Mouse (Mus musculus) layer of hippocampus, adult 18-20 months (tissue): ENCODE results near the gene Ccpg1. TPM values are rescaled to one million over a fixed set of nuclear protein-coding genes. Genes with fewer than 3 reads are reported as not detected.
A peak's percentile ranks its signal among the peaks of the same experiment; 100 is the strongest.

Source experiments
- DNase-seq, 2 experiments: peaks; one replicate each; pipeline ENCODE4 v3.0.0; 2022; ENCODE audit warnings: low spot score in 2 of 2
- microRNA-seq, 2 experiments: library from miRNA; unstranded; fragments of <30 nt; microRNA quantifications; one replicate each; pipeline ENCODE4 v1.2.0; 2021
- total RNA-seq, 2 experiments: library from RNA; stranded (reverse); gene quantifications; 2 replicates each; pipeline ENCODE4 v1.2.3; 2021

Ccpg1 gene
- total RNA-seq, 2 experiments from 2014 or later: 149 to 152 TPM

GRCm38 (mm10) chr9:73044146-73045079 lies 59.2 kb downstream of the Ccpg1 start, which contains the start of gene Rab27a:
TSS of gene Rab27a (plus strand) at chr9:73044854.
- DNase-seq: peak; percentile 70 to 90

- no peak for DNase-seq
These were observed 60.0 kb downstream of the Ccpg1 start for GRCm38 (mm10) chr9:73045204-73045603.

DNA sequence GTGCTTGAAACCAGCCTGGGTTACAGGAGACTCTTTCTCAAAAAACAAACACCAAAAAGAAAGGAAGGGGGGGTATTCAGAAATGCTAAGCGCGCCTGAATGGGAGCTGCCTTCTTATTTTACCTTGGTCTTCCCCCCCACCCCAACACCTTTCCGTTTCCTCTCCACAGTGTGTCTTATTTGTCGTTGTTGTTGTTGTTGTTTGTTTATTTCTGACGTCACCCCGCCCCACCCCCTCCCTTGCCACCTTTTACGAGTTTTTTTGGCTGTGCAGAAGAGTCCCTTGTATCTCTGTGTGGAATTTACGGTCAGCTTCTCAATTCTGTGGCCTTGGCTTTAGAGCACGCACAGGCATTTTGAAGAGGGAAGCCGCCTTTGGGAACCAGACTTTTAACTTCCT lies 60.5 kb downstream of the Ccpg1 start:
- DNase-seq: no peak

GRCm38 (mm10) chr9:73047906-73048305 lies 62.7 kb downstream of the Ccpg1 start:
- no peak for DNase-seq

DNA sequence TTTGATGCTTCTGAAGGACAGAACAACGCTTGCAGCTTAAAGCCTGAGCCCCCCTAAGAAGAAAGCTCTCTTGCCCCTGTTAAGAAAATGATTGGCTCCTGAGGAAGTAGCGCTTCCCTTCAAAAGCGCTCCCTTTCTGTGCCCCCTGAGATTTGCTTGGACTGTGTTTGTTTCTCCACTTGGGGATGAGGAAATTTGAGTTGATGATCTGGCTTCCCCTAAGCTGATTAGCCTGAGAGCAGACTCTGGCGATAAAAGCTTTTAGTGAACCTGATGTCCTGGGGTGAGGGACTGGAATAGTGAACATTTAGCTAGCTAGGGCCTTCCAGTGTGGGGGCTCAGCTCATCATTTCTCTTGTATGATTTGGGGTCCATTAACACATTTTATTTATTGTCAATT lies 63.7 kb downstream of the Ccpg1 start:
- no peak for DNase-seq

DNA sequence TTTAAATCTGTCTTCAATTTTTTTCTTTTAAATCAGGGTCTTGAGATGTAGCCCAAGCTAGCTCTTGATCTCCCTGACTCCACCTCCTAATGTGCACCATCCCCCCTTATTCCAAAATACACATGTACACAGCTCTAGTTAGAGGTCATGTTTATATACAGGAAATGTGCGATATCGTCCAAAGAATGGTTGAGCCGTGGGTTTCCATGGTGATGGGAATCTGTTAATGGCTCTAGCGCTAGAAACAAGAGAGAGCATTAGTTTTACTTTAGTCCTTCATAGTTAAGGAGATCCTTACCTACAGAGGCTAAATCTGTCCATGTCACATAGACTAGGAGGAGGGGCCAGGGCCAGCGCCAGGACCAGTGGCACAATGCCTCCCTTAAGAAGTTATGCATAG lies 64.6 kb downstream of the Ccpg1 start:
- DNase-seq: no peak

DNA sequence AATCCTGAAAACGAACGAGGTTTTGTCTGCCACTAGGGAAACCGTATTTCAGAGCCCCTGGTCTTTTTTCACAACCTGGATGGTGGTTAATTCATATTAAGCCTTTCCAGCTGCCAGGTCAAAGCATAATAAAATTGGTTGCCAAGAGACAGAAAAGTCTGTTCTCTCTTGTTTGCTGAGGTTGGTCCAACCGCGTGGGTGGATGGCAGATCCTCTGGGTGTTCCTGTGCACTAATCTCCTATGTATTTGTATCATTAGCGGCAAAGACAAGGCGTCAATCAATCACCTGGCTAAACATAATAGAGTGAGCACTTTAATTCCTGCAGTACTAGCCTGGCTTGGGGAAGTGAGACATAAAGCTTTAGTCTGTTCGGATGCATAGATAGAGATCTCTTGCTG lies 65.4 kb downstream of the Ccpg1 start:
- peak in 1 of 2 experiments; percentile 72 for DNase-seq

- DNase-seq: no peak
These were observed 70.2 kb downstream of the Ccpg1 start for GRCm38 (mm10) chr9:73055441-73055911.

DNA sequence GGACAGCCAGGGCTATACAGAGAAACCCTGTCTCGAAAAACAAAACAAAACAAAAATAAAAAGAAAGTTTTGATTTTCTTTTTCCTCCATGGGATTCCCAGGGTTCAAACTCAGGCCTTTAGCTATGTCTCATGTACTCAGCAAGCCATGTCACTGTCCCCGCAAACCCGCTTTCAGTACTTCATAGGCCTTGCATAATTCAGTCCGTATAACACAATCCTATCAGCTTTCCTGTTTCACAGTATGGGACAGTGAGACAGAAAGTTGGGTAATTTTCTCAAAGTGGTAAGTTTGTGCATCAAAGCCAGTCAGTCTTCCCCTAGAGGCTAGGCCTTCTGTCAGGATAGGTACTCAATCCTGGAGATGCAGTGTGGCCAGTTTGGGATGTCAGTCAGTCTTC lies 74.0 kb downstream of the Ccpg1 start:
- no peak for DNase-seq

GRCm38 (mm10) chr9:73063621-73064290 lies 78.5 kb downstream of the Ccpg1 start:
- DNase-seq: no peak

Small RNA genes lying within 50 kb of the gene (microRNA-seq; reads per million reads assigned to microRNA genes)
- gene Gm27353: 0 reads per million in 2 experiments

Other genes starting within 250 kb of the Ccpg1 start
- 1 to 10 TPM; 3.0 to 3.1 TPM for gene Prtg, start 178.6 kb upstream of the Ccpg1 start, total RNA-seq
- gene Pygo1, start 59.8 kb upstream of the Ccpg1 start, total RNA-seq: 10 to 100 TPM; 31.6 to 32.5 TPM
- 1 to 10 TPM; 3.2 to 3.7 TPM for gene Dyx1c1, start 26.6 kb upstream of the Ccpg1 start, total RNA-seq
- under 1 TPM in 1 of 2 experiments, not detected in 1; 0.52 TPM for gene Gm44503, start 26.6 kb upstream of the Ccpg1 start, total RNA-seq
- 10 to 100 TPM; 12.4 to 12.6 TPM for gene Ccpg1os, start within 50 bp of the Ccpg1 start, total RNA-seq
- gene Pigb, start 54.9 kb downstream of the Ccpg1 start, total RNA-seq: 10 to 100 TPM; 12.7 TPM
- 10 to 100 TPM; 12.2 to 15.4 TPM for gene Rab27a, start 59.4 kb downstream of the Ccpg1 start, total RNA-seq
- 1 to 10 TPM; 4.0 to 4.3 TPM for gene Khdc3, start 116.4 kb downstream of the Ccpg1 start, total RNA-seq
- gene Gm20509, start 117.0 kb downstream of the Ccpg1 start, total RNA-seq: 1 to 10 TPM; 1.0 to 1.1 TPM
- gene Rsl24d1, start 128.0 kb downstream of the Ccpg1 start, total RNA-seq: 10 to 100 TPM; 61.8 to 63.9 TPM